In the genomic region with DNA sequence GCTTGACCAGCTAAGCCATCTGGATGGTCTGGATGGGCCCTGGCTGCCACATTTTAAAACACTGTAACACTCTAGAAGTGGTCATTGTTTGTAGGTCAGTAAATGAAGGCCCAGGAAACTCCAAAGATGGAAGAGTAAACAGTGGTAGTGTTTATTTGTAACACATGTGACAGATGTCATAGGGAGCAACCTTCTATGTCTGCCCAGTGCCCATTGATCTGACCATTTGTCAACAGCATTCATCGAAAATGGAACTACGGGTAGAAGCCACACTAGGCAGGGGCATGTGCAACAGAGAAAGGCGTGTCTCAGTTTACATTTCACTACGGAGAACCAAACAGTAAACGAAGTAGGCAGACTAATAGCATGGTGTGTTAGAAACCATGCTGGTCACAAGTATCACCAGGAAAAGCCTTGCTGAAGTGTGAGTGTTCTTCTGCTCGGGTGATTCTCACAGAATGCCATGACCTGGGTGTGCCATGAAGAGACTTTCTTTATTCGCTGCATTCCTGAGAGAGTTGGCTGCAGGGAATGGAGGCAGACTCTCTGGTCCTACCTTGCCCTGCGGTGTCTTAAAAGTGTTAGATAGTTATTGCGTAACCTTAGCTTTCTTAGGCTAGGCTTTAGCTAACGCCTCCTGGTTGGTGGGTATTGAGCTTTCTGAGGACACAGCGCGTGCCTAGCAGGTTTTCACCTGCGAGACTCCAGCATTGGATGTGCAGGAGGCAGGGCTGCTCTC, we compare ENCODE assay signal across 34 mouse cellular contexts. TPM values are rescaled to one million over a fixed set of nuclear protein-coding genes. Genes with fewer than 3 reads are reported as not detected.
A peak's percentile ranks its signal among the peaks of the same experiment; 100 is the strongest.
DNase-seq lines count a peak whose midpoint lies in the region; ATAC-seq lines count a peak whose summit lies in the region.
"Had no signal": no experiment of that assay in that cellular context is flagged by ENCODE, and none has a peak within 500 bp of the region (broad histone marks: within the 10 kb centered on the region; RNA-seq: fewer than 3 reads in every experiment).

No protein-coding gene starts in this region.

- H3K36me3 ChIP-seq in intestine, embryonic 15.5 days: no peaks in the 10 kb centered on the region
- peaks cover 51% of the 10 kb centered on the region for H3K36me3 ChIP-seq in liver, embryonic 13.5 days
- H3K36me3 ChIP-seq in stomach, embryonic 15.5 days: no peaks in the 10 kb centered on the region
- peaks cover 7% of the 10 kb centered on the region; the same call in 1 of the 2 replicates for H3K36me3 ChIP-seq in forebrain, embryonic 12.5 days (replicated peaks)
- H3K36me3 ChIP-seq: embryonic facial prominence, embryonic 15.5 days; neural tube, embryonic 12.5 days had no signal

- H3K9me3 ChIP-seq in intestine, embryonic 15.5 days: no peaks in the 10 kb centered on the region
- no peaks in the 10 kb centered on the region for H3K9me3 ChIP-seq in liver, embryonic 13.5 days (replicated peaks)
- no peaks in the 10 kb centered on the region for H3K9me3 ChIP-seq in stomach, embryonic 15.5 days
- no peaks in the 10 kb centered on the region for H3K9me3 ChIP-seq in forebrain, embryonic 12.5 days
- H3K9me3 ChIP-seq: embryonic facial prominence, embryonic 15.5 days; hindbrain, embryonic 13.5 days; kidney, embryonic 15.5 days; limb, embryonic 10.5 days; limb, embryonic 15.5 days; lung, embryonic 15.5 days; neural tube, embryonic 12.5 days had no signal

- H3K4me2 ChIP-seq in intestine, embryonic 15.5 days (replicated peaks): 0 out of 2 replicates have a peak overlapping the region, but pooled peaks have one; percentile 5
- no peak overlapping the region for H3K4me2 ChIP-seq in liver, embryonic 13.5 days
- no peak overlapping the region for H3K4me2 ChIP-seq in stomach, embryonic 15.5 days
- no peak overlapping the region for H3K4me2 ChIP-seq in forebrain, embryonic 12.5 days
- H3K4me2 ChIP-seq: embryonic facial prominence, embryonic 15.5 days; heart, embryonic 11.5 days; hindbrain, embryonic 13.5 days; kidney, embryonic 15.5 days; limb, embryonic 15.5 days; lung, embryonic 15.5 days; midbrain, embryonic 11.5 days; neural tube, embryonic 12.5 days had no signal

- no peaks in the 10 kb centered on the region for H3K27me3 ChIP-seq in intestine, embryonic 15.5 days (replicated peaks)
- H3K27me3 ChIP-seq in liver, embryonic 13.5 days: no peaks in the 10 kb centered on the region
- H3K27me3 ChIP-seq in stomach, embryonic 15.5 days (replicated peaks): no peaks in the 10 kb centered on the region
- no peaks in the 10 kb centered on the region for H3K27me3 ChIP-seq in forebrain, embryonic 12.5 days
- H3K27me3 ChIP-seq: embryonic facial prominence, embryonic 15.5 days; hindbrain, embryonic 13.5 days; kidney, embryonic 15.5 days; limb, embryonic 15.5 days; lung, embryonic 15.5 days; neural tube, embryonic 12.5 days had no signal

- no peak overlapping the region for H3K9ac ChIP-seq in intestine, embryonic 15.5 days
- H3K9ac ChIP-seq in liver, embryonic 13.5 days: no peak overlapping the region
- no peak overlapping the region for H3K9ac ChIP-seq in stomach, embryonic 15.5 days
- no peak overlapping the region for H3K9ac ChIP-seq in forebrain, embryonic 12.5 days
- H3K9ac ChIP-seq: embryonic facial prominence, embryonic 15.5 days; hindbrain, embryonic 13.5 days; kidney, embryonic 15.5 days; limb, embryonic 15.5 days; lung, embryonic 15.5 days; neural tube, embryonic 12.5 days had no signal

- ATAC-seq in intestine, embryonic 15.5 days: peak; percentile 46
- ATAC-seq in liver, embryonic 13.5 days (ENCODE audit: low read depth): no peak
- ATAC-seq in stomach, embryonic 15.5 days (ENCODE audit: insufficient read depth, low FRiP score, low read depth): 0 out of 2 replicates have a peak, but pooled peaks have one; percentile 11
- ATAC-seq in forebrain, embryonic 12.5 days (ENCODE audit: low FRiP score): no peak
- ATAC-seq: forebrain, embryonic 14.5 days had no signal

- DNase-seq in R1 (ENCODE audit: low read depth, low spot score): peak; percentile 47
- no peak for DNase-seq in liver, embryonic 13.5 days
- no peak for DNase-seq in adrenal gland, postnatal 14 days
- no peak for DNase-seq in layer of hippocampus, adult 11-12 months (ENCODE audit: low spot score)
- DNase-seq: adrenal gland, postnatal 10 days; cerebellum, adult 11 months; cerebellum, adult 9-11 months; gastrocnemius, postnatal 25 days; heart, adult 18-20 months; heart, postnatal 4 days; kidney, adult 18-20 months; kidney, postnatal 25 days; lung, postnatal 36 days; right cerebral cortex, adult 18-20 months; spleen, adult 18-20 months; thymus, postnatal 25 days had no signal

- no peak overlapping the region for H3K4me3 ChIP-seq in intestine, embryonic 15.5 days (replicated peaks)
- H3K4me3 ChIP-seq in liver, embryonic 13.5 days (replicated peaks): no peak overlapping the region
- no peak overlapping the region for H3K4me3 ChIP-seq in stomach, embryonic 15.5 days (replicated peaks)
- H3K4me3 ChIP-seq in forebrain, embryonic 12.5 days (replicated peaks): no peak overlapping the region
- H3K4me3 ChIP-seq: embryonic facial prominence, embryonic 15.5 days; hindbrain, embryonic 13.5 days; kidney, embryonic 15.5 days; layer of hippocampus, adult 2 months; limb, embryonic 10.5 days; limb, embryonic 15.5 days; lung, embryonic 15.5 days; myocyte; neural tube, embryonic 12.5 days had no signal

- 0 out of 2 replicates have a peak, but pooled peaks cover 12% of the 10 kb centered on the region for H3K4me1 ChIP-seq in intestine, embryonic 15.5 days (replicated peaks)
- H3K4me1 ChIP-seq in liver, embryonic 13.5 days (replicated peaks): peaks cover 58% of the 10 kb centered on the region
- no peaks in the 10 kb centered on the region for H3K4me1 ChIP-seq in stomach, embryonic 15.5 days
- no peaks in the 10 kb centered on the region for H3K4me1 ChIP-seq in forebrain, embryonic 12.5 days
- H3K4me1 ChIP-seq: embryonic facial prominence, embryonic 15.5 days; hindbrain, embryonic 13.5 days; kidney, embryonic 15.5 days; limb, embryonic 10.5 days; limb, embryonic 15.5 days; lung, embryonic 15.5 days; neural tube, embryonic 12.5 days had no signal

- WGBS in intestine, embryonic 15.5 days: 57% methylated on average over 13 of the region's 13 CpGs
- 79% methylated on average over 13 of the region's 13 CpGs for WGBS in liver, embryonic 13.5 days (ENCODE audit: insufficient replicate concordance)
- 67% methylated on average over 13 of the region's 13 CpGs for WGBS in stomach, embryonic 15.5 days
- 94% methylated on average over 13 of the region's 13 CpGs for WGBS in forebrain, embryonic 12.5 days

- peak overlapping the region; percentile 25 for H3K27ac ChIP-seq in intestine, embryonic 15.5 days
- peak overlapping the region; percentile 58; the same call in 1 of the 2 replicates for H3K27ac ChIP-seq in liver, embryonic 13.5 days
- peak overlapping the region; percentile 6; the same call in 1 of the 2 replicates for H3K27ac ChIP-seq in stomach, embryonic 15.5 days
- no peak overlapping the region for H3K27ac ChIP-seq in forebrain, embryonic 12.5 days
- H3K27ac ChIP-seq: embryonic facial prominence, embryonic 15.5 days; hindbrain, embryonic 13.5 days; kidney, embryonic 15.5 days; layer of hippocampus, adult 2 months; limb, embryonic 10.5 days; limb, embryonic 15.5 days; lung, embryonic 15.5 days; neural tube, embryonic 12.5 days had no signal

RNA-seq across cellular contexts. Expression of a gene that starts 9.5 kb away (rescaled TPM):
- 68.9 and 69.1 TPM in 2 replicates for polyA plus RNA-seq in intestine, embryonic 15.5 days (2015; fragmentation: Nextera tagmentation; extraction: Ambion mirVana)
- 88.8 and 96.7 TPM in 2 replicates for polyA plus RNA-seq in liver, embryonic 13.5 days (2015; fragmentation: Nextera tagmentation; extraction: Ambion mirVana)
- 72.0 and 74.6 TPM in 2 replicates for polyA plus RNA-seq in stomach, embryonic 15.5 days (2015; fragmentation: Nextera tagmentation; extraction: Ambion mirVana)
- polyA plus RNA-seq in forebrain, embryonic 12.5 days (2016; fragmentation: Nextera tagmentation; extraction: Ambion mirVana): 31.8 and 33.0 TPM in 2 replicates
- total RNA-seq in adrenal gland, postnatal 14 days (2021): 56.0 and 62.7 TPM in 2 replicates

RNA-seq across cellular contexts. Expression of a gene that starts 13.3 kb away (rescaled TPM):
- 142 and 147 TPM in 2 replicates for polyA plus RNA-seq in intestine, embryonic 15.5 days (2015; fragmentation: Nextera tagmentation; extraction: Ambion mirVana)
- 38.4 and 43.5 TPM in 2 replicates for polyA plus RNA-seq in liver, embryonic 13.5 days (2015; fragmentation: Nextera tagmentation; extraction: Ambion mirVana)
- 105 and 115 TPM in 2 replicates for polyA plus RNA-seq in stomach, embryonic 15.5 days (2015; fragmentation: Nextera tagmentation; extraction: Ambion mirVana)
- polyA plus RNA-seq in forebrain, embryonic 12.5 days (2016; fragmentation: Nextera tagmentation; extraction: Ambion mirVana): 55.4 and 60.9 TPM in 2 replicates
- total RNA-seq in adrenal gland, postnatal 14 days (2021): 34.7 TPM in 2 replicates

RNA-seq across cellular contexts. Expression of a gene that starts 52.3 kb away (rescaled TPM):
- polyA plus RNA-seq in intestine, embryonic 15.5 days (2015; fragmentation: Nextera tagmentation; extraction: Ambion mirVana): 57.2 and 57.9 TPM in 2 replicates
- polyA plus RNA-seq in liver, embryonic 13.5 days (2015; fragmentation: Nextera tagmentation; extraction: Ambion mirVana): 112 and 141 TPM in 2 replicates
- 72.4 and 76.5 TPM in 2 replicates for polyA plus RNA-seq in stomach, embryonic 15.5 days (2015; fragmentation: Nextera tagmentation; extraction: Ambion mirVana)
- 0.09 and 0.18 TPM in 2 replicates for polyA plus RNA-seq in forebrain, embryonic 12.5 days (2016; fragmentation: Nextera tagmentation; extraction: Ambion mirVana)
- total RNA-seq in adrenal gland, postnatal 14 days (2021): 3.5 and 67.6 TPM in 2 replicates
- total RNA-seq: common myeloid progenitor, adult 5-6 weeks; gastrocnemius, postnatal 25 days; layer of hippocampus, adult 2 months; layer of hippocampus, postnatal 25 days; megakaryocyte, adult 5-6 weeks had no signal
- polyA plus RNA-seq: myocyte had no signal

RNA-seq across cellular contexts. Expression of a gene that starts 56.8 kb away (rescaled TPM):
- polyA plus RNA-seq in intestine, embryonic 15.5 days (2015; fragmentation: Nextera tagmentation; extraction: Ambion mirVana): 87.7 and 93.2 TPM in 2 replicates
- polyA plus RNA-seq in liver, embryonic 13.5 days (2015; fragmentation: Nextera tagmentation; extraction: Ambion mirVana): 64.9 and 69.0 TPM in 2 replicates
- 84.8 and 91.7 TPM in 2 replicates for polyA plus RNA-seq in stomach, embryonic 15.5 days (2015; fragmentation: Nextera tagmentation; extraction: Ambion mirVana)
- polyA plus RNA-seq in forebrain, embryonic 12.5 days (2016; fragmentation: Nextera tagmentation; extraction: Ambion mirVana): 98.7 and 102 TPM in 2 replicates
- total RNA-seq in adrenal gland, postnatal 14 days (2021): 67.1 and 89.6 TPM in 2 replicates

Comparison
In these comparisons a context has a peak if more than half of its experiments do, and no peak if none do; other contexts are left out.
1. ATAC-seq: peak in intestine, embryonic 15.5 days (single experiment) and stomach, embryonic 15.5 days (single experiment); none in liver, embryonic 13.5 days (single experiment) and forebrain, embryonic 12.5 days (single experiment).
2. RNA of a gene that starts 52.3 kb away (polyA plus RNA-seq): 112 to 141 TPM in liver, embryonic 13.5 days, 72.4 to 76.5 TPM in stomach, embryonic 15.5 days and 57.2 to 57.9 TPM in intestine, embryonic 15.5 days; 0.09 to 0.18 TPM in forebrain, embryonic 12.5 days; every median in the first group is over 10 times any median in the second.